Mouse (Mus musculus) MEL (cell line): ENCODE data around the gene Sgf29. TPM values are rescaled to one million over a fixed set of nuclear protein-coding genes. Genes with fewer than 3 reads are reported as not detected.

Source experiments
- DNase-seq: peaks from one replicate; pipeline ENCODE4 v3.0.0; 2011; ENCODE audit warnings: low read depth, low spot score
- H3K27ac ChIP-seq: 2 replicates; pipeline ENCODE4 v1.5.1; 2012; ENCODE audit warnings: low read depth, mild to moderate bottlenecking, control low read depth, low read length, moderate library complexity; ENCODE audit not compliant: control insufficient read depth
- H3K27me3 ChIP-seq, 2 experiments: fragments of 150-350 bp in 1 of 2; sonication (generic) in 1 of 2; 2 replicates each; pipeline ENCODE4 v1.6.1; 2012; ENCODE audit warnings: low read length in 2 of 2, mild to moderate bottlenecking in 2 of 2, improper control_type of control experiment in 1 of 2, moderate library complexity in 1 of 2; ENCODE audit not compliant: insufficient read depth in 2 of 2, control insufficient read depth in 1 of 2
- H3K36me3 ChIP-seq, 2 experiments: 2 replicates each; pipeline ENCODE4 v1.6.1; 2012 to 2014; ENCODE audit warnings: low read length in 2 of 2, improper control_type of control experiment in 1 of 2, inconsistent platforms in 1 of 2, mild to moderate bottlenecking in 1 of 2; ENCODE audit not compliant: insufficient read depth in 2 of 2, control insufficient read depth in 1 of 2
- H3K4me1 ChIP-seq, 2 experiments: fragments of 150-350 bp in 1 of 2; sonication (generic) in 1 of 2; 2 replicates each; pipeline ENCODE4 v1.6.1; 2012; ENCODE audit warnings: low read length in 2 of 2, improper control_type of control experiment in 1 of 2, mild to moderate bottlenecking in 1 of 2; ENCODE audit not compliant: insufficient read depth in 2 of 2, control insufficient read depth in 1 of 2
- H3K4me3 ChIP-seq, 2 experiments: fragments of 150-350 bp in 1 of 2; sonication (generic) in 1 of 2; 2 replicates each; pipeline ENCODE4 v1.5.1; 2012; ENCODE audit warnings: low read depth in 2 of 2, low read length in 2 of 2, mild to moderate bottlenecking in 2 of 2, moderate library complexity in 2 of 2, control low read depth in 1 of 2, improper control_type of control experiment in 1 of 2; ENCODE audit not compliant: control insufficient read depth in 1 of 2, insufficient read depth in 1 of 2
- H3K79me2 ChIP-seq: 2 replicates; pipeline ENCODE4 v1.6.1; 2012; ENCODE audit warnings: mild to moderate bottlenecking, low read length, moderate library complexity; ENCODE audit not compliant: control insufficient read depth, poor library complexity, insufficient read depth
- H3K9ac ChIP-seq: 2 replicates; pipeline ENCODE4 v1.6.1; 2012; ENCODE audit warnings: low read depth, mild to moderate bottlenecking, control low read depth, low read length, moderate library complexity; ENCODE audit not compliant: control insufficient read depth, poor library complexity, severe bottlenecking
- H3K9me3 ChIP-seq: fragments of 150-350 bp; sonication (generic); replicated peaks from 2 replicates; pipeline ENCODE4 v1.6.1; 2012; ENCODE audit warnings: mild to moderate bottlenecking, low read length, improper control_type of control experiment, moderate library complexity; ENCODE audit not compliant: insufficient read depth
- BHLHE40 ChIP-seq: IDR thresholded peaks from 2 replicates; pipeline ENCODE4 v1.6.1; 2012; ENCODE audit warnings: low read depth, mild to moderate bottlenecking, inconsistent platforms, low read length, improper control_type of control experiment, borderline replicate concordance
- CHD1 ChIP-seq: IDR thresholded peaks from 2 replicates; pipeline ENCODE4 v1.6.1; 2012; ENCODE audit warnings: low read depth, mild to moderate bottlenecking, inconsistent platforms, low read length, improper control_type of control experiment
- CHD2 ChIP-seq: IDR thresholded peaks from 2 replicates; pipeline ENCODE4 v1.6.1; 2011; ENCODE audit warnings: low read length, improper control_type of control experiment
- CTCF ChIP-seq, 3 experiments: IDR thresholded peaks in 2 of 3; conservative IDR thresholded peaks in 1 of 3; 2 replicates each; pipeline ENCODE4 v1.5.1; 2011 to 2012; ENCODE audit warnings: low read length in 3 of 3, low read depth in 2 of 3, mild to moderate bottlenecking in 2 of 3, improper control_type of control experiment in 1 of 3, inconsistent platforms in 1 of 3, mixed read lengths in 1 of 3, moderate library complexity in 1 of 3; ENCODE audit not compliant: control insufficient read depth in 1 of 3, insufficient read depth in 1 of 3, poor library complexity in 1 of 3, severe bottlenecking in 1 of 3
- E2F4 ChIP-seq: IDR thresholded peaks from 2 replicates; pipeline ENCODE4 v1.6.1; 2011; ENCODE audit warnings: low read depth, low read length, improper control_type of control experiment, borderline replicate concordance
- ELF1 ChIP-seq: IDR thresholded peaks from 2 replicates; pipeline ENCODE4 v1.6.1; 2014; ENCODE audit warnings: low read depth, mild to moderate bottlenecking, inconsistent platforms, low read length, improper control_type of control experiment, moderate library complexity
- EP300 ChIP-seq, 2 experiments: IDR thresholded peaks; 2 replicates each; pipeline ENCODE4 v1.6.1; 2011; ENCODE audit warnings: improper control_type of control experiment in 2 of 2, low read length in 2 of 2, low read depth in 1 of 2, mild to moderate bottlenecking in 1 of 2
- ETS1 ChIP-seq: IDR thresholded peaks from 2 replicates; pipeline ENCODE4 v1.6.1; 2012; ENCODE audit warnings: low read depth, mild to moderate bottlenecking, inconsistent platforms, low read length, improper control_type of control experiment, moderate library complexity
- GABPA ChIP-seq: IDR thresholded peaks from 2 replicates; pipeline ENCODE4 v1.6.1; 2012; ENCODE audit warnings: low read depth, mild to moderate bottlenecking, inconsistent platforms, low read length, improper control_type of control experiment, moderate library complexity
- GATA1 ChIP-seq: IDR thresholded peaks from 2 replicates; pipeline ENCODE4 v1.6.1; 2011; ENCODE audit warnings: low read depth, low read length, improper control_type of control experiment
- HCFC1 ChIP-seq: IDR thresholded peaks from 2 replicates; pipeline ENCODE4 v1.6.1; 2012; ENCODE audit warnings: low read depth, mild to moderate bottlenecking, inconsistent platforms, low read length, improper control_type of control experiment, moderate library complexity
- JUND ChIP-seq: IDR thresholded peaks from 2 replicates; pipeline ENCODE4 v1.6.1; 2011; ENCODE audit warnings: low read depth, mild to moderate bottlenecking, improper control_type of control experiment, low read length
- KAT2A ChIP-seq: conservative IDR thresholded peaks from 2 replicates; pipeline ENCODE4 v1.6.1; 2012; ENCODE audit warnings: low read depth, low read length, improper control_type of control experiment, inconsistent platforms
- MAFK ChIP-seq: IDR thresholded peaks from 2 replicates; pipeline ENCODE4 v1.6.1; 2011; ENCODE audit warnings: low read depth, mild to moderate bottlenecking, low read length, improper control_type of control experiment, borderline replicate concordance
- MAX ChIP-seq: IDR thresholded peaks from 2 replicates; pipeline ENCODE4 v1.6.1; 2011; ENCODE audit warnings: low read length, improper control_type of control experiment
- MAZ ChIP-seq: IDR thresholded peaks from 2 replicates; pipeline ENCODE4 v1.6.1; 2012; ENCODE audit warnings: low read depth, mild to moderate bottlenecking, inconsistent platforms, low read length, improper control_type of control experiment
- MEF2A ChIP-seq: IDR thresholded peaks from 2 replicates; pipeline ENCODE4 v1.6.1; 2014; ENCODE audit warnings: low read depth, mild to moderate bottlenecking, inconsistent platforms, low read length, improper control_type of control experiment; ENCODE audit not compliant: poor library complexity, insufficient replicate concordance, severe bottlenecking; ENCODE audit errors: extremely low read depth
- MXI1 ChIP-seq: IDR thresholded peaks from 2 replicates; pipeline ENCODE4 v1.6.1; 2011; ENCODE audit warnings: mild to moderate bottlenecking, low read depth, low read length, improper control_type of control experiment
- MYB ChIP-seq: IDR thresholded peaks from 2 replicates; pipeline ENCODE4 v1.6.1; 2011; ENCODE audit warnings: mild to moderate bottlenecking, low read depth, low read length, improper control_type of control experiment
- MYC ChIP-seq: IDR thresholded peaks from 2 replicates; pipeline ENCODE4 v1.6.1; 2011; ENCODE audit warnings: low read depth, mild to moderate bottlenecking, low read length, improper control_type of control experiment, moderate library complexity
- NELFE ChIP-seq: IDR thresholded peaks from 2 replicates; pipeline ENCODE4 v1.6.1; 2011; ENCODE audit warnings: low read depth, low read length, improper control_type of control experiment
- NRF1 ChIP-seq: IDR thresholded peaks from 2 replicates; pipeline ENCODE4 v1.6.1; 2014; ENCODE audit warnings: low read depth, mild to moderate bottlenecking, inconsistent platforms, low read length, improper control_type of control experiment, moderate library complexity; ENCODE audit not compliant: poor library complexity, insufficient read depth, severe bottlenecking
- POLR2A ChIP-seq, 2 experiments: IDR thresholded peaks; 2 replicates each; pipeline ENCODE4 v1.6.1; 2011 to 2012; ENCODE audit warnings: low read length in 2 of 2, mild to moderate bottlenecking in 2 of 2, control low read depth in 1 of 2, improper control_type of control experiment in 1 of 2, low read depth in 1 of 2, moderate library complexity in 1 of 2; ENCODE audit not compliant: control insufficient read depth in 1 of 2, insufficient read depth in 1 of 2, poor library complexity in 1 of 2
- POLR2AphosphoS2 ChIP-seq: IDR thresholded peaks from 2 replicates; pipeline ENCODE4 v1.6.1; 2011; ENCODE audit warnings: low read length, improper control_type of control experiment
- RAD21 ChIP-seq: IDR thresholded peaks from 2 replicates; pipeline ENCODE4 v1.6.1; 2011; ENCODE audit warnings: mild to moderate bottlenecking, low read depth, low read length, improper control_type of control experiment
- RCOR1 ChIP-seq: IDR thresholded peaks from 2 replicates; pipeline ENCODE4 v1.6.1; 2012; ENCODE audit warnings: low read depth, mild to moderate bottlenecking, inconsistent platforms, low read length, improper control_type of control experiment
- SMC3 ChIP-seq: IDR thresholded peaks from 2 replicates; pipeline ENCODE4 v1.6.1; 2011; ENCODE audit warnings: low read depth, low read length, improper control_type of control experiment
- TAL1 ChIP-seq: IDR thresholded peaks from 2 replicates; pipeline ENCODE4 v1.6.1; 2012; ENCODE audit warnings: mild to moderate bottlenecking, inconsistent platforms, low read length, moderate library complexity, mixed read lengths
- TBP ChIP-seq: IDR thresholded peaks from 2 replicates; pipeline ENCODE4 v1.8.0; 2011; ENCODE audit warnings: low read depth, low read length, improper control_type of control experiment
- TCF12 ChIP-seq: IDR thresholded peaks from 2 replicates; pipeline ENCODE4 v1.6.1; 2014; ENCODE audit warnings: low read depth, mild to moderate bottlenecking, inconsistent platforms, low read length, improper control_type of control experiment, moderate library complexity
- UBTF ChIP-seq: IDR thresholded peaks from 2 replicates; pipeline ENCODE4 v1.6.1; 2012; ENCODE audit warnings: low read depth, mild to moderate bottlenecking, inconsistent platforms, low read length, improper control_type of control experiment, moderate library complexity, borderline replicate concordance; ENCODE audit not compliant: insufficient read depth
- USF1 ChIP-seq: IDR thresholded peaks from 2 replicates; pipeline ENCODE4 v1.6.1; 2014; ENCODE audit warnings: low read depth, mild to moderate bottlenecking, inconsistent platforms, low read length, improper control_type of control experiment, moderate library complexity
- USF2 ChIP-seq, 2 experiments: IDR thresholded peaks; 2 replicates each; pipeline ENCODE4 v1.6.1; 2011 to 2012; ENCODE audit warnings: improper control_type of control experiment in 2 of 2, low read length in 2 of 2, borderline replicate concordance in 1 of 2, inconsistent platforms in 1 of 2, low read depth in 1 of 2, mild to moderate bottlenecking in 1 of 2; ENCODE audit not compliant: insufficient read depth in 1 of 2
- ZKSCAN1 ChIP-seq: IDR thresholded peaks from 2 replicates; pipeline ENCODE4 v1.6.1; 2012; ENCODE audit warnings: low read depth, mild to moderate bottlenecking, inconsistent platforms, low read length, improper control_type of control experiment, moderate library complexity
- ZMIZ1 ChIP-seq: IDR thresholded peaks from 2 replicates; pipeline ENCODE4 v1.6.1; 2012; ENCODE audit warnings: low read depth, mild to moderate bottlenecking, inconsistent platforms, low read length, improper control_type of control experiment, moderate library complexity
- ZNF384 ChIP-seq: IDR thresholded peaks from 2 replicates; pipeline ENCODE4 v1.6.1; 2012; ENCODE audit warnings: low read depth, mild to moderate bottlenecking, inconsistent platforms, low read length, improper control_type of control experiment
- polyA plus RNA-seq, 2 experiments: library from polyadenylated mRNA; stranded (reverse) in 1 of 2; unstranded in 1 of 2; fragments of >175 nt in 1 of 2; fragments of >200 nt in 1 of 2; gene quantifications; 2 replicates each; pipeline versions ENCODE4 v1.2.1 to v1.2.4; 2012; ENCODE audit warnings: low replicate concordance in 2 of 2, low read depth in 1 of 2; ENCODE audit not compliant: insufficient read length in 2 of 2, insufficient read depth in 1 of 2, missing spikeins in 1 of 2
- total RNA-seq: library from RNA; depleted of rRNA; stranded (reverse); fragments of 300-350 nt; gene quantifications from 2 replicates; pipeline ENCODE4 v1.2.3, GENCODE M21; 2012

Sgf29 gene
- total and polyA plus RNA-seq, 3 experiments = 81.7 to 117 TPM; not detected in 1

- peaks cover 0 to 12% of the 10 kb centered on the region in 2 experiments; a peak in 2 of 4 replicates for H3K36me3 ChIP-seq
- no peaks in the 10 kb centered on the region for H3K9me3 ChIP-seq
- H3K79me2 ChIP-seq = peaks cover 14% of the 10 kb centered on the region
- H3K27ac ChIP-seq = peak within 1 kb of the TSS; percentile 89
- H3K27me3 ChIP-seq = no peaks in the 10 kb centered on the region; a peak in 1 of 4 replicates
- H3K9ac ChIP-seq = peak within 1 kb of the TSS; percentile 72
- peak; percentile 91 for DNase-seq
- H3K4me3 ChIP-seq = peak within 1 kb of the TSS; percentile 48 to 52
- peaks cover 4 to 22% of the 10 kb centered on the region in 2 experiments; a peak in 3 of 4 replicates for H3K4me1 ChIP-seq
- TF ChIP-seq CHD2 (no peak), MYB (no peak), ETS1 (no peak), ZMIZ1 (no peak), CTCF (IDR thresholded peaks at IDR 0.05 in 2 of 3, conservative IDR thresholded peaks at IDR 0.05 in 1 of 3; ENCODE audit: control insufficient read depth in 1 of 3, insufficient read depth in 1 of 3, low read depth in 2 of 3, low read length in 3 of 3, poor library complexity in 1 of 3, severe bottlenecking in 1 of 3) (no peak), RCOR1 (no peak), CHD1 (no peak), MXI1 (peak; percentile 51; the same call in 1 of the 2 replicates), ZNF384 (no peak), ZKSCAN1 (no peak), USF1 (no peak), E2F4 (no peak), EP300 (IDR thresholded peaks at IDR 0.05; ENCODE audit: low read depth in 1 of 2, low read length in 2 of 2) (peak in 1 of 2 experiments; percentile 54; a peak in 1 of 4 replicates), JUND (no peak), NELFE (no peak), MAZ (0 out of 2 replicates have a peak, but pooled peaks have one; percentile 34), MYC (no peak), TCF12 (peak; percentile 60; the same call in 1 of the 2 replicates), TAL1 (peak; percentile 65), MAFK (no peak), TBP (peak; percentile 55), HCFC1 (peak; percentile 49), POLR2AphosphoS2 (no peak), GABPA (no peak), NRF1 (peak; percentile 60), MEF2A (no peak), POLR2A (IDR thresholded peaks at IDR 0.05; ENCODE audit: control insufficient read depth in 1 of 2, insufficient read depth in 1 of 2, low read depth in 1 of 2, low read length in 2 of 2, poor library complexity in 1 of 2) (peak; percentile 29 to 67; a peak in 2 of 4 replicates), KAT2A (no peak), RAD21 (no peak), UBTF (no peak), USF2 (IDR thresholded peaks at IDR 0.05; ENCODE audit: borderline replicate concordance in 1 of 2, insufficient read depth in 1 of 2, low read depth in 1 of 2, low read length in 2 of 2) (no peak), ELF1 (no peak; the same call in 1 of the 2 replicates), BHLHE40 (no peak), MAX (no peak; the same call in 1 of the 2 replicates), GATA1 (0 out of 2 replicates have a peak, but pooled peaks have one; percentile 17), SMC3 (no peak)
These were observed 58.5 kb downstream of the Sgf29 start, which contains the start of gene Coro1a for GRCm38 (mm10) chr7:126707442-126708174. Gene Coro1a (minus strand): TSS chr7:126707787.
